Mouse (Mus musculus) neural tube, embryonic 14.5 days (tissue): ENCODE measurements around the gene Cd79a. TPM values are rescaled to one million over a fixed set of nuclear protein-coding genes. Genes with fewer than 3 reads are reported as not detected.

Source experiments
- ATAC-seq: fragments of 200-750 bp; cut with Nextera tagmentation; 2 replicates; pipeline ENCODE4 v1.8.0; 2017; ENCODE audit warnings: low read depth, mild to moderate bottlenecking, moderate TSS enrichment, moderate library complexity
- H3K27ac ChIP-seq: fragments of 300-500 bp; sonication (generic); 2 replicates; pipeline ENCODE4 v1.5.1; 2014; ENCODE audit warnings: low read depth, mild to moderate bottlenecking, control low read depth, low read length, moderate library complexity, mixed read lengths
- H3K27me3 ChIP-seq: fragments of 300-500 bp; sonication (generic); 2 replicates; pipeline ENCODE4 v1.6.1; 2014; ENCODE audit warnings: low read length; ENCODE audit not compliant: control insufficient read depth, insufficient read depth
- H3K36me3 ChIP-seq: fragments of 300-500 bp; sonication (generic); 2 replicates; pipeline ENCODE4 v1.6.1; 2014; ENCODE audit warnings: low read length, mixed read lengths; ENCODE audit not compliant: control insufficient read depth, insufficient read depth
- H3K4me1 ChIP-seq: fragments of 300-500 bp; sonication (generic); 2 replicates; pipeline ENCODE4 v1.6.1; 2014; ENCODE audit warnings: low read length; ENCODE audit not compliant: control insufficient read depth, insufficient read depth
- H3K4me2 ChIP-seq: fragments of 300-500 bp; sonication (generic); 2 replicates; pipeline ENCODE4 v1.6.1; 2014; ENCODE audit warnings: mild to moderate bottlenecking, low read depth, low read length, control low read depth
- H3K4me3 ChIP-seq: fragments of 300-500 bp; sonication (generic); 2 replicates; pipeline ENCODE4 v1.5.1; 2014; ENCODE audit warnings: low read depth, low read length, control low read depth, mixed read lengths
- H3K9ac ChIP-seq: fragments of 300-500 bp; sonication (generic); replicated peaks from 2 replicates; pipeline ENCODE4 v1.6.1; 2014; ENCODE audit warnings: low read depth, mild to moderate bottlenecking, control low read depth, low read length, mixed read lengths
- H3K9me3 ChIP-seq: fragments of 300-500 bp; sonication (generic); 2 replicates; pipeline ENCODE4 v1.6.1; 2016; ENCODE audit warnings: low read length; ENCODE audit not compliant: control insufficient read depth
- WGBS: fragments of 180-500 bp; shearing (Covaris S2); extraction: QIAGEN DNeasy Blood & Tissue Kit; methylation state at CpG from one replicate; pipeline ENCODE4 v1.1.7; 2014; 5-methylcytosine and 5-hydroxymethylcytosine counted together
- polyA plus RNA-seq: library from polyadenylated mRNA; unstranded; fragments of >200 nt; fragmentation: Nextera tagmentation; extraction: Ambion mirVana; gene quantifications from 2 replicates; pipeline ENCODE4 v1.2.1, GENCODE M21; 2014

The Cd79a gene
- polyA plus RNA-seq, 1 experiment from 2014 or later: 0.16 TPM

DNA sequence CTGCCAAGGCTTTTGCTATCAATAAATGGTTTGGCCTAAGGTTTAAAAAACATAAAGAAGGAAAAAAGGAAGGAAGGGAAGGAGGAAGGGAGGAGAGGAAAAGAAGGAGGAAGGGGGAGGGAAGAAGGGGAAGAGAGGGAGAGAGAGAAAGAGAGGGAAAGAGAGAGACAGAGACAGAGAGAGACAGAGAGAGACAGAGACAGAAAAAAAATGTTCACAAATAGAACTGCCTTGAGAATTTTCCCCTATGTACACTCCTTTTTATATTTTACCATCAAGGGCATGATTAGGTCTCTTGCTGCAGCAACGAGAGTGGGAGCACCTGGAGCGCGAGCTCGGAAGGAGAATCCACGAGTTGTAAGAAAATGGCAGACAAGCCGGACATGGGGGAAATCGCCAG is 35.3 kb upstream of the Cd79a start, which contains the start of gene Gm9844:
Gm9844 (plus strand) TSS at position 301 of the 400 bp plus-strand sequence.
- 93% methylated on average over 7 of the region's 7 CpGs for WGBS
- no peak for ATAC-seq

DNA sequence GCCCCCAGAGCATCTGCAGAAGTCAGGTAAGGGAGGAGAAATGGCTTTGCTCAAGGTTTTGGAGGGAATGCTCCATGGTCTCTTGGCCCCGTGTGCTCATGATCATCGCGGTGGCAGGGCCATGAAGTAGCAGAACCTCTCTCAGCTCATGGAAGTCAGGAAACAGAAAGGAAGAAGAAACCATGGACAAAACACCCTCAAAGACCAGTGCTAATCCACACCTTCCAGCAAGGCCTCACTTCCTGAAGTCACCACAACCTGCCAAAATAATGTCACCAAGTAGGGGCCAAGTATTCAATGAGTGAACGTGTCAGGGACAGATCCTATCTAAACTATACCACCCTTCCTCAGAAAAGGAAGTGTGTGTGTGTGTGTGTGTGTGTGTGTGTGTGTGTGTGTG is 34.3 kb upstream of the Cd79a start:
- H3K4me2 ChIP-seq: no peak overlapping the region
- no peaks in the 10 kb centered on the region for H3K27me3 ChIP-seq
- H3K9me3 ChIP-seq: no peaks in the 10 kb centered on the region
- WGBS: 81% methylated on average over 4 of the region's 4 CpGs
- no peak for ATAC-seq
- no peaks in the 10 kb centered on the region for H3K4me1 ChIP-seq
- H3K36me3 ChIP-seq: no peaks in the 10 kb centered on the region
- H3K9ac ChIP-seq: no peak overlapping the region
- no peak overlapping the region for H3K27ac ChIP-seq
- H3K4me3 ChIP-seq: no peak overlapping the region

More for the DNA sequence above, 35.3 kb upstream of the Cd79a start, which contains the start of gene Gm9844:
- Histone ChIP-seq H3K4me3 (no peak within 1 kb of the TSS), H3K27ac (no peak within 1 kb of the TSS), H3K9me3 (no peaks in the 10 kb centered on the region), H3K4me2 (no peak within 1 kb of the TSS), H3K36me3 (no peaks in the 10 kb centered on the region), H3K9ac (no peak within 1 kb of the TSS), H3K27me3 (no peaks in the 10 kb centered on the region), H3K4me1 (no peaks in the 10 kb centered on the region)

DNA sequence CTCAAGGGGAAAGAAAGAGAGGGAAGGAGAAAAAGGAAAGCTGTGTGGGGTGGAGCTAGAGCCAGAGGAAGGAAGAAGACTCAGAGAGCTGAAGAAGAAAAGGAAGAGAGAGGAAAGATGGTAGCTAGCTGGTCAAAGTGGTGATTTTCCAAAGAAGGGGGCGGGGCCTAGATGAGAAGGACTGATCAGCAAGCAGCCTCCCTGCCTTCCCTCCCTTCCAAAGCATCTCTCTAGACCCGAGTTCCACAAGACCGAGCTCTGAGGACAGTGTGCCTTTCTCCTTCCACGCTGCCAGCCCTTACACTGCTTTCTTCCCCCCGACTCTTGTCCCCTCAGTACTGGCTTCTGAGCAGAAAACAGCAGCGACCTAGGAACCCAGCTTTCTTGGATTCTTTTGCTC is 33.0 kb upstream of the Cd79a start:
- no peak overlapping the region for H3K9ac ChIP-seq
- no peaks in the 10 kb centered on the region for H3K36me3 ChIP-seq
- no peak overlapping the region for H3K4me2 ChIP-seq
- H3K27me3 ChIP-seq: no peaks in the 10 kb centered on the region
- H3K27ac ChIP-seq: no peak overlapping the region
- WGBS: 36% methylated on average over 6 of the region's 6 CpGs
- no peak for ATAC-seq
- no peaks in the 10 kb centered on the region for H3K9me3 ChIP-seq
- H3K4me1 ChIP-seq: no peaks in the 10 kb centered on the region
- no peak overlapping the region for H3K4me3 ChIP-seq

DNA sequence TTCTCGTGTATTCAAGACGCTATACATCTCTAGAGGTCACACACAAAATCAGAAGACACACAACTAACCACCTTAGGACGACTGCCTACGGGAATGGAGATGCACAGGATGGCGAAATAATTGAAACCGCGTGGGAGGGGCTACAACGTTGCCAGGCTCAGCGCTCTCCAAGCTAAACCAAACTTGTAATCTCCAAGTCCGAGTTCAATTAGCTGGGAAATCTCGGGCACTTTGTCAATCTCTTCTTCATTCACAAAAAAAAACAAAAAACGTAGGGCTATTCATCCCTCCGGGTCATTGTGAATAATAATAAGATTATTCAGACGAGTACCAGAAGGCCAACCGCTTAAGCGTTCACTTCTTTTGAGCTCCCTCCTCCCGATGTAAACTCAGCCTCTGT is 28.1 kb upstream of the Cd79a start:
- Histone ChIP-seq H3K27ac (no peak overlapping the region), H3K9me3 (no peaks in the 10 kb centered on the region), H3K4me2 (no peak overlapping the region), H3K4me3 (no peak overlapping the region), H3K27me3 (no peaks in the 10 kb centered on the region), H3K36me3 (no peaks in the 10 kb centered on the region), H3K4me1 (no peaks in the 10 kb centered on the region), H3K9ac (no peak overlapping the region)
- 56% methylated on average over 17 of the region's 17 CpGs for WGBS
- ATAC-seq: no peak

DNA sequence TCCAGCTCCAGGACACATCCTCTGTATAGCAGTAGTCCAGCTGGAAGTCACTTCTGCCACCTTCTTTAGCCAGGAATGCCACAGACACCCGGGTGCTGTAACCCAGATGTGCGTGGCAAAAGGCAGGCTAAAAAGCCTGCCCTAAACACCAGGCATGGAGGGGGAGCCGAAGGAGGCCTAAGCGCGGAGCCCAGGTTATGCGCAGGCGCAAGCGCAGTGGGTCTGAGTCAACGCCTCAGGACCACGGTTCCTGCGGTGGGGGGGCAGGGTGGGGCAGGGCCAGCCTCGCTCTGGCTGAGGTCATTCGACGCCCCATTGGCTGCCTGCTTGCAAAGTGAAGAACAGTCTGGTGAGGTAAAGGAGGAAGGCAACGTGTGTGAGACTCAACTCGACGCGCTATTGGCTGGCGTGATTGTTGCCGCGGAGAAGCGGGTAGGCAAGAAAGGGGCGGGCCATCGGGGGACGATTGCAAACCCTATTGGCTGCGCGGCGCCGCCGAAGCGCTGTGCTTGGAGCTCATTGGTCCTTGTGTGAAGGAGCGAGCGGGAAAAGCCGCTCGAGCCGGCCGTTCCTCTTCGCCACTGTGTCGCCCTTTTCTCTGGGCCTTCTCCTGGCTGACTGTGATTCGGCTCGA is 27.5 kb upstream of the Cd79a start, which contains the start of the genes Lypd4 and Dmrtc2:
Lypd4 (minus strand) TSS at position 410 of the 634 bp plus-strand sequence.
Dmrtc2 (plus strand) TSS at position 526 of the 634 bp plus-strand sequence.
- H3K27ac ChIP-seq: no peak within 1 kb of the TSS
- 56% methylated on average over 41 of the region's 41 CpGs for WGBS
- 0 out of 2 replicates have a peak, but pooled peaks have one; percentile 34 for ATAC-seq
- H3K4me3 ChIP-seq: no peak within 1 kb of the TSS
- no peaks in the 10 kb centered on the region for H3K4me1 ChIP-seq
- H3K36me3 ChIP-seq: no peaks in the 10 kb centered on the region
- H3K9me3 ChIP-seq: no peaks in the 10 kb centered on the region
- no peaks in the 10 kb centered on the region for H3K27me3 ChIP-seq
- no peak within 1 kb of the TSS for H3K4me2 ChIP-seq
- no peak within 1 kb of the TSS for H3K9ac ChIP-seq

DNA sequence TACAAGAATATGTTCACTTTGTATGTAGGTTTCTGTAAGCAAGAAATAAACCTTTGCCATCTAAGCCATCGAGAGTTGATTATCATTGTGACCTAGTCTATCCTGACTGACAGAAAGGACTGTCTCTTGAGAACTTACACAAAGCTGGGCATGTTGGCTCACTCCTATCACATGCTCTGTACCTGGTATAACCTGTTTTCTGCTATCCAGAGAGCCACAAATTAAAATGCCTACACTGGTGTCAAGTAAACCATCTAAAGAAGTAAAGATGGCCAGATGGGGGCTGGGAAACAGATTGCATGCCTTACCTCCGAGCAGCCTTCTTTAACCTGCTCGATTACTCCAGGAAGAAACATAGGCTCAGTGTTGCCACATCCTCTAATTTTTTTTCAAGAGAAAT is 19.6 kb upstream of the Cd79a start:
- WGBS: 81% methylated on average over 3 of the region's 3 CpGs
- no peak overlapping the region for H3K9ac ChIP-seq

DNA sequence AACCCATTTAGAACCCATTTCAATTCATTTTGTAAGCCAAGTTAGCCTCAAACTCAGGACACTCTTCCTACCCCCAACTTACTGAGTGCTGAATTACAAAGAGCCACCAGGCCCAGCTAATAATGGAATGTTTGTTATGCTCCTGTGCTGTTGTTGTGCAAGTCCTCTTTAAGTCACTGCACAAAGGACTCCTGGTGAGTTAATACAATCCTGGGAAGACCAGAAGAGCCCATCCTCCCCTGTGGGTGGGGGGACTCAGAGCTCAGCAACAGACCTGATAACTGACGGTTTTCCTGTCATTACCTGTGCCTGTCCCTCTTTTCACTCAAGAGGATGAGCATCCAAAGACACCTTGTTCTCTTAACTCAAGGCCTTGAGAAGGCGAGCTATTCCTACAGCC is 17.6 kb upstream of the Cd79a start:
- Histone ChIP-seq H3K9ac (no peak overlapping the region), H3K4me2 (no peak overlapping the region), H3K27ac (no peak overlapping the region), H3K27me3 (no peaks in the 10 kb centered on the region), H3K9me3 (no peaks in the 10 kb centered on the region), H3K36me3 (no peaks in the 10 kb centered on the region), H3K4me3 (no peak overlapping the region), H3K4me1 (no peaks in the 10 kb centered on the region)
- WGBS: 4% methylated on average over 2 of the region's 2 CpGs
- no peak for ATAC-seq

More for the DNA sequence above, 19.6 kb upstream of the Cd79a start:
- H3K9me3 ChIP-seq: no peaks in the 10 kb centered on the region
- no peak for ATAC-seq
- H3K27me3 ChIP-seq: no peaks in the 10 kb centered on the region
- H3K36me3 ChIP-seq: no peaks in the 10 kb centered on the region
- no peak overlapping the region for H3K4me3 ChIP-seq
- no peaks in the 10 kb centered on the region for H3K4me1 ChIP-seq
- H3K27ac ChIP-seq: no peak overlapping the region
- H3K4me2 ChIP-seq: no peak overlapping the region

DNA sequence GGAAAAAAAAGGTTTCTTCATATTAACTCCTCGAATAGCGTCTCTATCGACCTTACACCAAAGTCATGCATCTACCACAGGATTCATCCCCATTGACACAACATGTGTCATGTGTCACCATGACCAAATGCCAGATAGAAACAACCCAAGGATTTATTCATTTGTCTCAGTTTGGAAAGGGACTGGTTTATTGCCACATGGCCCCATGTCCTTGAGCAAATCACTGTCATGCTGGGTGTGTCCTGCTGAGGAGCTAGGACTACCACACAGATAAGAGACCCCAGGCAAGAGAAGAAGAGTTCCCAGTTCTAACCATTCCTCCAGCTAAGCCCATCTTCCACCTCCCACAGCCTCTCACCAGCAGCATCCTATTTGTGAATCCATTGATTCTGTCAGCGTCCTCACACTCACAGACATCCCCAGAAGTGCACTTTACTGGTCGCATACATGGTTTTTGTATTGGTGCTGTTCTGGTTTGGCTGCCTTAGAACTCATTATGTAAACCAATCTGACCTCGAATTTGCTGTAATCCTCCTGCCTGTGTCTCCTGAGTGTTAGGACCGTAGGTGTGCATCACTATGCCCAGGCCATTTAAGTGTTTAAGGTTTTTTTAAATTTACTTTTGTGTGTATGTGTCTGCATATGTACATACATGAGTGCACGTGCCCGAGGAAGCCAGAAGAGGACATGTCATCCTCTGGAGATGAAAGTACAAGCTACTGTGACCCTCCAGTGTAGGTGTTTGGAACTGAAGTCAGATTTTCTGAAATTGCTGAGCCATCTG is 14.6 kb upstream of the Cd79a start:
- Histone ChIP-seq H3K9me3 (no peaks in the 10 kb centered on the region), H3K27ac (no peak overlapping the region), H3K4me2 (no peak overlapping the region), H3K27me3 (no peaks in the 10 kb centered on the region), H3K4me1 (peaks cover 18% of the 10 kb centered on the region), H3K36me3 (peaks cover 13% of the 10 kb centered on the region), H3K4me3 (no peak overlapping the region), H3K9ac (no peak overlapping the region)
- 92% methylated on average over 9 of the region's 9 CpGs for WGBS
- ATAC-seq: no peak
